Mouse (Mus musculus) olfactory bulb, adult 2 months (tissue): ENCODE measurements around the gene Rhou.

Experiments used
- CTCF ChIP-seq: fragments of 200-500 bp; IDR thresholded peaks from 2 replicates; pipeline ENCODE4 v1.5.1; 2012; ENCODE audit warnings: low read depth, mild to moderate bottlenecking, low read length, moderate library complexity; ENCODE audit not compliant: insufficient read depth
- POLR2A ChIP-seq: fragments of 200-500 bp; IDR thresholded peaks from 2 replicates; pipeline ENCODE4 v1.6.1; 2012; ENCODE audit warnings: mild to moderate bottlenecking, low read depth, low read length, moderate library complexity; ENCODE audit not compliant: insufficient read depth

- TF ChIP-seq CTCF (no peak), POLR2A (no peak)
Observed at GRCm38 (mm10) chr8:123633801-123634200, 19.9 kb upstream of the Rhou start.
